Mouse (Mus musculus): ENCODE results near the gene Jmjd6. TPM values are rescaled to one million over a fixed set of nuclear protein-coding genes. Genes with fewer than 3 reads are reported as not detected.

The Jmjd6 gene
- polyA plus RNA-seq, 2 experiments = 14.8 to 24.7 TPM

DNA sequence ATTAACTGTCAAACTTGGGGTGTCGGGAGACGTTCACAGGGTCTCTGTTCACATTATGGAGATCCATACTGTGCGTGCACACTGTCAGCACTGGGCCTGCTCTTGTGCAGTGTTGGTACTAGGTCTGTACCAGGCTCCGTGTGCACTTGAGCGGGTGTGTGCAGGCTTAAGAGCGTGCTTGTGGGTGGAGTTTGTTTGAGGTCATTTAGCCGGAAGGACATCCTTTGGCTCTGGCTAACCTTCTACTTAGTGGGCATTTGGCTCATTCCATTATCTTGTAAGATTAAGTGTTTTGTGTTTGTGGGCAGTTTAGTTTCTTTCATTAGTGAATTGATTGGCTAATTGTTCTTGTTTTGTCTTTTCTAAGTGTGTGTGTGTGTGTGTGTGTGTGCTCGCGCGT lies 39.2 kb upstream of the Jmjd6 start:
- no peaks in the 10 kb centered on the region for H3K36me3 ChIP-seq (replicated peaks; ENCODE audit: control insufficient read depth, insufficient read depth, low read depth)
- H3K4me1 ChIP-seq (replicated peaks; ENCODE audit: control insufficient read depth in 2 of 2, insufficient read depth in 2 of 2, low read length in 1 of 2) = no peaks in the 10 kb centered on the region
- H3K27me3 ChIP-seq (ENCODE audit: control insufficient read depth, insufficient read depth, low read length) = no peaks in the 10 kb centered on the region; the same call in 1 of the 2 replicates
- TF ChIP-seq EP300 (IDR thresholded peaks at IDR 0.05; ENCODE audit: low read depth) (no peak), CTCF (IDR thresholded peaks at IDR 0.05; ENCODE audit: low read depth) (no peak)
- H3K9me3 ChIP-seq (ENCODE audit: control insufficient read depth, low read length) = no peaks in the 10 kb centered on the region
- H3K4me3 ChIP-seq (ENCODE audit: insufficient read depth in 1 of 2, low read depth in 2 of 2, low read length in 2 of 2) = no peak overlapping the region
- H3K4me2 ChIP-seq (ENCODE audit: low read depth) = no peak overlapping the region
- WGBS (ENCODE audit: insufficient replicate concordance) = 76% methylated on average over 10 of the region's 10 CpGs
- no peak overlapping the region for H3K27ac ChIP-seq
- no peak for DNase-seq (ENCODE audit: low read depth in 3 of 3, low spot score in 3 of 3)
- no peak for ATAC-seq (ENCODE audit: insufficient read depth)
- no peak overlapping the region for H3K9ac ChIP-seq (replicated peaks)

DNA sequence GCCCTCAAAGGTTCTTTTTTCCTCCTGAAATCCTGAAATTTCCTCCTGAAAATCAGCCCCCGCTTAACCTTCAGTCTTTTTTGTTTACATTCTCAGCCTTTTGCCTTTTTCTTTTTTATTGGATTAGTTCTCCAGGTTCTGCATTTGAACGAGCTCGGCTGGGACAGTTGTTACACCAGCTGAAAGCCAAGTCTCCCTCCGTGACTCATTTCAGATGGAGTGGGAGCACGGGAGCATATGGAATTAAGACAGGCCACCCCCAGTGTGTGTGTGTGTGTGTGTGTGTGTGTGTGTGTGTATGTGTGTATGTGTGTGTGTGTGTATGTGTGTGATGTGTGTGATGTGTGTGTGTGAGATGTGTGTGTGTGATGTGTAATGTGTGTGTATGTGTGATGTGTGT lies 38.2 kb upstream of the Jmjd6 start:
- no peak overlapping the region for H3K4me3 ChIP-seq (ENCODE audit: insufficient read depth in 1 of 2, low read depth in 2 of 2, low read length in 2 of 2)
- DNase-seq (ENCODE audit: low read depth in 3 of 3, low spot score in 3 of 3) = no peak
- H3K9ac ChIP-seq (replicated peaks) = no peak overlapping the region
- no peaks in the 10 kb centered on the region for H3K4me1 ChIP-seq (replicated peaks; ENCODE audit: control insufficient read depth in 2 of 2, insufficient read depth in 2 of 2, low read length in 1 of 2)
- 61% methylated on average over 5 of the region's 5 CpGs for WGBS (ENCODE audit: insufficient replicate concordance)
- no peak overlapping the region for H3K27ac ChIP-seq
- no peak overlapping the region for H3K4me2 ChIP-seq (ENCODE audit: low read depth)
- no peaks in the 10 kb centered on the region for H3K36me3 ChIP-seq (replicated peaks; ENCODE audit: control insufficient read depth, insufficient read depth, low read depth)
- H3K9me3 ChIP-seq (ENCODE audit: control insufficient read depth, low read length) = no peaks in the 10 kb centered on the region
- no peaks in the 10 kb centered on the region for H3K27me3 ChIP-seq (ENCODE audit: control insufficient read depth, insufficient read depth, low read length)
- no peak for ATAC-seq (ENCODE audit: insufficient read depth)
- TF ChIP-seq EP300 (IDR thresholded peaks at IDR 0.05; ENCODE audit: low read depth) (no peak), CTCF (IDR thresholded peaks at IDR 0.05; ENCODE audit: low read depth) (no peak)

DNA sequence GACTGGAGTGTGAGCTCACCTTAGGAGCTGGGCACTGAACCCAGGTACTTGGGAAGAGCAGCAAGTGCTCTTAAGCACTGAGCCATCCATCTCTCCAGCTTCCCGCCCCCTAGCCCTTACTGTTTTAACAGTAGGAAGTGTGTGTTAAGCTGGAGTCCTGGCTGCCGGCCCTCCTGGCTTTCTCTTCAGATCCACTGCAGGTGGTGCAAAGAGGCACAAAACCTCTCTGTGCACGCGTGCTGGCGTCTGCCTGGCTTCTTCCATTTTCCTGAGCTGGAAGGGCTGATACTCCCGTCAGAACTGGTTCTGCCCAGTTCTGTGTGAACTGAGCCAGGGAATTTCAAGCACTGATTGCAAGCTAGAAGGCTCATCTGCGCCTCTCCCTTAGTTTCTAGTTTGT lies 37.6 kb upstream of the Jmjd6 start:
- no peak for DNase-seq (ENCODE audit: low read depth in 3 of 3, low spot score in 3 of 3)
- Histone ChIP-seq H3K9ac (replicated peaks) (no peak overlapping the region), H3K36me3 (replicated peaks; ENCODE audit: control insufficient read depth, insufficient read depth, low read depth) (no peaks in the 10 kb centered on the region), H3K4me3 (ENCODE audit: insufficient read depth in 1 of 2, low read depth in 2 of 2, low read length in 2 of 2) (no peak overlapping the region), H3K27ac (no peak overlapping the region), H3K9me3 (ENCODE audit: control insufficient read depth, low read length) (no peaks in the 10 kb centered on the region), H3K4me2 (ENCODE audit: low read depth) (no peak overlapping the region), H3K4me1 (replicated peaks; ENCODE audit: control insufficient read depth in 2 of 2, insufficient read depth in 2 of 2, low read length in 1 of 2) (no peaks in the 10 kb centered on the region), H3K27me3 (ENCODE audit: control insufficient read depth, insufficient read depth, low read length) (no peaks in the 10 kb centered on the region)
- WGBS (ENCODE audit: insufficient replicate concordance) = 68% methylated on average over 7 of the region's 7 CpGs
- TF ChIP-seq CTCF (IDR thresholded peaks at IDR 0.05; ENCODE audit: low read depth) (no peak), EP300 (IDR thresholded peaks at IDR 0.05; ENCODE audit: low read depth) (no peak)
- ATAC-seq (ENCODE audit: insufficient read depth) = no peak

DNA sequence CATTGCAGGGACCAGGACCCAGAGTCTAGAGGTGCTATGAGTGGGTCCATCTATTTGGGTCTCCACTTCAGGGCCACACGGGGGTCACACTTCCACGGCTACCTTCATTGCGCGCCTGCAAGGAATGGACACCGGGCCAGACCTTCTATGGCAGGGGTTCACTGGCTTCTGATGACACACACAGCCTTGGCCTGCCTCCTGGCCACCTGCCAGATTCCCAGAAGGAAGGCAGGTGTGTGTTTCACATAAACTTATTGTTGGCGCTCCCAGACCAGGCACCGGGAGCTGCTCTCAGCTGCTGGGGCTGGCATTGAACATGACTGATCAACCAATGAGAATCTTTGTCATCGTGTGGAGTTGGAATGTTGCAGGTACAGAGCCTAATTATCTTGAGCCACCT lies 35.2 kb upstream of the Jmjd6 start:
- H3K4me3 ChIP-seq (ENCODE audit: insufficient read depth in 1 of 2, low read depth in 2 of 2, low read length in 2 of 2) = no peak overlapping the region
- DNase-seq (ENCODE audit: low read depth in 3 of 3, low spot score in 3 of 3) (no peak), ATAC-seq (ENCODE audit: insufficient read depth) (no peak)
- 83% methylated on average over 8 of the region's 8 CpGs for WGBS (ENCODE audit: insufficient replicate concordance)
- no peak overlapping the region for H3K4me2 ChIP-seq (ENCODE audit: low read depth)
- H3K4me1 ChIP-seq (replicated peaks; ENCODE audit: control insufficient read depth in 2 of 2, insufficient read depth in 2 of 2, low read length in 1 of 2) = no peaks in the 10 kb centered on the region
- no peaks in the 10 kb centered on the region for H3K9me3 ChIP-seq (ENCODE audit: control insufficient read depth, low read length)
- no peak overlapping the region for H3K9ac ChIP-seq (replicated peaks)
- H3K36me3 ChIP-seq (replicated peaks; ENCODE audit: control insufficient read depth, insufficient read depth, low read depth) = no peaks in the 10 kb centered on the region
- no peak overlapping the region for H3K27ac ChIP-seq
- no peaks in the 10 kb centered on the region for H3K27me3 ChIP-seq (ENCODE audit: control insufficient read depth, insufficient read depth, low read length)
- TF ChIP-seq CTCF (IDR thresholded peaks at IDR 0.05; ENCODE audit: low read depth) (no peak), EP300 (IDR thresholded peaks at IDR 0.05; ENCODE audit: low read depth) (no peak)

DNA sequence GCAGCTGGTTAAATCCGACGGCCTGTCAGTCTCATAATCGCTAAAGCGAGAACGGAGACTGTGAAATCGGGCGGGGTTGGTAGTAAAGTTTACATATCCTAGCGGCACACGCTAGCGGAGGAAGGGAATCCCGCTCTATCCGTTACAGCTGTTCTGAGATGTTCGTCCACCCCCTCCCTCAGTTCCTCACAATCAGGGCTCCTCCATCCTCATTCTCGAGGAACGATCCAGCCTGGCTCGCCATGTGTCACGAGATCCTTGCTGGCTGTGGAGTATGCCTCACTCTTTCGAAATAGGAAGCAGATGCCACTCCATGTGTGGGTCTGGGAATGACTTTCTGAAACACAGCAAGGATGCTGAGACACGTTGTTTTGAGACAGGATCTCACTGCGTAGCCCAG lies 30.7 kb upstream of the Jmjd6 start:
- ATAC-seq (ENCODE audit: insufficient read depth) (no peak), DNase-seq (ENCODE audit: low read depth in 3 of 3, low spot score in 3 of 3) (no peak)
- Histone ChIP-seq H3K4me1 (replicated peaks; ENCODE audit: control insufficient read depth in 2 of 2, insufficient read depth in 2 of 2, low read length in 1 of 2) (no peaks in the 10 kb centered on the region), H3K4me2 (ENCODE audit: low read depth) (no peak overlapping the region), H3K27me3 (ENCODE audit: control insufficient read depth, insufficient read depth, low read length) (no peaks in the 10 kb centered on the region), H3K9ac (replicated peaks) (no peak overlapping the region), H3K9me3 (ENCODE audit: control insufficient read depth, low read length) (no peaks in the 10 kb centered on the region), H3K36me3 (replicated peaks; ENCODE audit: control insufficient read depth, insufficient read depth, low read depth) (no peaks in the 10 kb centered on the region; the same call in 1 of the 2 replicates), H3K4me3 (ENCODE audit: insufficient read depth in 1 of 2, low read depth in 2 of 2, low read length in 2 of 2) (no peak overlapping the region), H3K27ac (no peak overlapping the region)
- 85% methylated on average over 20 of the region's 20 CpGs for WGBS (ENCODE audit: insufficient replicate concordance)
- TF ChIP-seq CTCF (IDR thresholded peaks at IDR 0.05; ENCODE audit: low read depth) = no peak
- no peak for TF ChIP-seq EP300 (IDR thresholded peaks at IDR 0.05; ENCODE audit: low read depth)
